Mouse (Mus musculus): ENCODE data around the gene Naa25. TPM values are rescaled to one million over a fixed set of nuclear protein-coding genes. Genes with fewer than 3 reads are reported as not detected.

Gene Naa25
- polyA plus RNA-seq, 1 experiment from 2014 or later = 41.8 TPM

GRCm38 (mm10) chr5:121398146-121398964 lies 619 bp downstream of the Naa25 start:
- H3K36me3 ChIP-seq = peaks cover 13% of the 10 kb centered on the region; the same call in 1 of the 2 replicates
- H3K4me2 ChIP-seq (replicated peaks) = peak overlapping the region; percentile 95
- H3K9me3 ChIP-seq = no peaks in the 10 kb centered on the region
- H3K27me3 ChIP-seq = no peaks in the 10 kb centered on the region
- H3K4me3 ChIP-seq = peak overlapping the region; percentile 67
- peaks cover 11% of the 10 kb centered on the region for H3K4me1 ChIP-seq
- no peak overlapping the region; the same call in 1 of the 2 replicates for H3K27ac ChIP-seq
- WGBS = under 1% methylated on average over 67 of the region's 67 CpGs
- peak overlapping the region; percentile 71 for H3K9ac ChIP-seq
- ATAC-seq (ENCODE audit: insufficient number of reproducible peaks, insufficient read depth, low FRiP score, low TSS enrichment) = peak; percentile 58

- 56% methylated on average over 9 of the region's 9 CpGs for WGBS
- no peak for ATAC-seq (ENCODE audit: insufficient number of reproducible peaks, insufficient read depth, low FRiP score, low TSS enrichment)
- Histone ChIP-seq H3K9ac (peak overlapping the region; percentile 71), H3K4me3 (peak overlapping the region; percentile 67), H3K4me2 (replicated peaks) (peak overlapping the region; percentile 95), H3K27me3 (no peaks in the 10 kb centered on the region), H3K27ac (no peak overlapping the region), H3K36me3 (peaks cover 13% of the 10 kb centered on the region; the same call in 1 of the 2 replicates), H3K9me3 (no peaks in the 10 kb centered on the region), H3K4me1 (peaks cover 11% of the 10 kb centered on the region)
These were observed 1.3 kb downstream of the Naa25 start for GRCm38 (mm10) chr5:121398965-121399462.

GRCm38 (mm10) chr5:121399540-121399939 lies 1.8 kb downstream of the Naa25 start:
- Histone ChIP-seq H3K27me3 (no peaks in the 10 kb centered on the region), H3K4me3 (peak overlapping the region; percentile 67; the same call in 1 of the 2 replicates), H3K27ac (no peak overlapping the region), H3K9me3 (no peaks in the 10 kb centered on the region), H3K4me2 (replicated peaks) (peak overlapping the region; percentile 95), H3K9ac (no peak overlapping the region), H3K36me3 (peaks cover 13% of the 10 kb centered on the region; the same call in 1 of the 2 replicates), H3K4me1 (peaks cover 11% of the 10 kb centered on the region)
- WGBS = 83% methylated on average over 5 of the region's 5 CpGs
- no peak for ATAC-seq (ENCODE audit: insufficient number of reproducible peaks, insufficient read depth, low FRiP score, low TSS enrichment)

GRCm38 (mm10) chr5:121400064-121400463 lies 2.3 kb downstream of the Naa25 start:
- no peak overlapping the region for H3K9ac ChIP-seq
- peaks cover 13% of the 10 kb centered on the region; the same call in 1 of the 2 replicates for H3K36me3 ChIP-seq
- H3K27ac ChIP-seq = no peak overlapping the region
- WGBS = 61% methylated on average over 5 of the region's 5 CpGs
- H3K4me3 ChIP-seq = no peak overlapping the region
- no peak overlapping the region for H3K4me2 ChIP-seq (replicated peaks)
- H3K4me1 ChIP-seq = peaks cover 11% of the 10 kb centered on the region
- no peaks in the 10 kb centered on the region for H3K9me3 ChIP-seq
- no peaks in the 10 kb centered on the region for H3K27me3 ChIP-seq
- ATAC-seq (ENCODE audit: insufficient number of reproducible peaks, insufficient read depth, low FRiP score, low TSS enrichment) = no peak

- ATAC-seq (ENCODE audit: insufficient number of reproducible peaks, insufficient read depth, low FRiP score, low TSS enrichment) = no peak
- no peaks in the 10 kb centered on the region for H3K9me3 ChIP-seq
- no peak overlapping the region for H3K4me3 ChIP-seq
- H3K4me1 ChIP-seq = peaks cover 11% of the 10 kb centered on the region
- H3K27ac ChIP-seq = no peak overlapping the region
- H3K4me2 ChIP-seq (replicated peaks) = no peak overlapping the region
- no peak overlapping the region for H3K9ac ChIP-seq
- WGBS = 82% methylated on average over 5 of the region's 5 CpGs
- H3K36me3 ChIP-seq = peaks cover 17% of the 10 kb centered on the region; the same call in 1 of the 2 replicates
- no peaks in the 10 kb centered on the region for H3K27me3 ChIP-seq
These were observed 3.1 kb downstream of the Naa25 start for GRCm38 (mm10) chr5:121400849-121401248.

GRCm38 (mm10) chr5:121407856-121408255 lies 10.1 kb downstream of the Naa25 start:
- no peak overlapping the region for H3K4me2 ChIP-seq (replicated peaks)
- no peaks in the 10 kb centered on the region for H3K27me3 ChIP-seq
- H3K36me3 ChIP-seq = peaks cover 50% of the 10 kb centered on the region

GRCm38 (mm10) chr5:121410975-121411374 lies 13.2 kb downstream of the Naa25 start:
- Histone ChIP-seq H3K4me2 (replicated peaks) (no peak overlapping the region), H3K27me3 (no peaks in the 10 kb centered on the region), H3K36me3 (peaks cover 72% of the 10 kb centered on the region), H3K9ac (no peak overlapping the region), H3K4me3 (no peak overlapping the region), H3K9me3 (no peaks in the 10 kb centered on the region), H3K4me1 (no peaks in the 10 kb centered on the region), H3K27ac (no peak overlapping the region)
- no peak for ATAC-seq (ENCODE audit: insufficient number of reproducible peaks, insufficient read depth, low FRiP score, low TSS enrichment)
- 90% methylated on average over 4 of the region's 4 CpGs for WGBS

More at GRCm38 (mm10) chr5:121407856-121408255, 10.1 kb downstream of the Naa25 start:
- Histone ChIP-seq H3K4me1 (no peaks in the 10 kb centered on the region), H3K27ac (no peak overlapping the region), H3K4me3 (no peak overlapping the region), H3K9me3 (no peaks in the 10 kb centered on the region), H3K9ac (no peak overlapping the region)
- 88% methylated on average over 8 of the region's 8 CpGs for WGBS
- no peak for ATAC-seq (ENCODE audit: insufficient number of reproducible peaks, insufficient read depth, low FRiP score, low TSS enrichment)

GRCm38 (mm10) chr5:121420721-121421120 lies 23.0 kb downstream of the Naa25 start:
- Histone ChIP-seq H3K27me3 (no peaks in the 10 kb centered on the region), H3K9me3 (no peaks in the 10 kb centered on the region), H3K36me3 (peaks cover 95% of the 10 kb centered on the region), H3K9ac (no peak overlapping the region), H3K27ac (no peak overlapping the region), H3K4me1 (no peaks in the 10 kb centered on the region), H3K4me3 (no peak overlapping the region), H3K4me2 (replicated peaks) (no peak overlapping the region)
- 94% methylated on average over 9 of the region's 9 CpGs for WGBS
- no peak for ATAC-seq (ENCODE audit: insufficient number of reproducible peaks, insufficient read depth, low FRiP score, low TSS enrichment)

- Histone ChIP-seq H3K36me3 (peaks cover 96% of the 10 kb centered on the region), H3K27me3 (no peaks in the 10 kb centered on the region), H3K27ac (no peak overlapping the region), H3K9ac (no peak overlapping the region), H3K4me1 (no peaks in the 10 kb centered on the region), H3K9me3 (no peaks in the 10 kb centered on the region), H3K4me3 (no peak overlapping the region), H3K4me2 (replicated peaks) (no peak overlapping the region)
- ATAC-seq (ENCODE audit: insufficient number of reproducible peaks, insufficient read depth, low FRiP score, low TSS enrichment) = no peak
- WGBS = 94% methylated on average over 6 of the region's 6 CpGs
These were observed 25.1 kb downstream of the Naa25 start for GRCm38 (mm10) chr5:121422787-121423186.

- H3K9ac ChIP-seq = no peak overlapping the region
- H3K4me1 ChIP-seq = no peaks in the 10 kb centered on the region
- H3K4me3 ChIP-seq = no peak overlapping the region
- H3K27me3 ChIP-seq = no peaks in the 10 kb centered on the region
- no peak for ATAC-seq (ENCODE audit: insufficient number of reproducible peaks, insufficient read depth, low FRiP score, low TSS enrichment)
- no peak overlapping the region for H3K27ac ChIP-seq
- 73% methylated on average over 10 of the region's 10 CpGs for WGBS
- H3K4me2 ChIP-seq (replicated peaks) = no peak overlapping the region
- no peaks in the 10 kb centered on the region for H3K9me3 ChIP-seq
- H3K36me3 ChIP-seq = peaks cover 96% of the 10 kb centered on the region
These were observed 25.6 kb downstream of the Naa25 start for GRCm38 (mm10) chr5:121423297-121423696.

GRCm38 (mm10) chr5:121428954-121429353 lies 31.2 kb downstream of the Naa25 start:
- 87% methylated on average over 3 of the region's 3 CpGs for WGBS

GRCm38 (mm10) chr5:121438131-121438530 lies 40.4 kb downstream of the Naa25 start:
- WGBS = 91% methylated on average over 5 of the region's 5 CpGs

More at GRCm38 (mm10) chr5:121428954-121429353, 31.2 kb downstream of the Naa25 start:
- Histone ChIP-seq H3K4me1 (no peaks in the 10 kb centered on the region), H3K4me3 (no peak overlapping the region), H3K27ac (no peak overlapping the region), H3K4me2 (replicated peaks) (no peak overlapping the region), H3K36me3 (peaks cover 96% of the 10 kb centered on the region), H3K9ac (no peak overlapping the region), H3K27me3 (no peaks in the 10 kb centered on the region), H3K9me3 (no peaks in the 10 kb centered on the region)
- no peak for ATAC-seq (ENCODE audit: insufficient number of reproducible peaks, insufficient read depth, low FRiP score, low TSS enrichment)

More at GRCm38 (mm10) chr5:121438131-121438530, 40.4 kb downstream of the Naa25 start:
- no peaks in the 10 kb centered on the region for H3K4me1 ChIP-seq
- no peak for ATAC-seq (ENCODE audit: insufficient number of reproducible peaks, insufficient read depth, low FRiP score, low TSS enrichment)
- H3K36me3 ChIP-seq = peaks cover 83% of the 10 kb centered on the region
- H3K9ac ChIP-seq = no peak overlapping the region
- H3K9me3 ChIP-seq = no peaks in the 10 kb centered on the region
- H3K4me3 ChIP-seq = no peak overlapping the region
- no peak overlapping the region for H3K4me2 ChIP-seq (replicated peaks)
- H3K27me3 ChIP-seq = no peaks in the 10 kb centered on the region
- no peak overlapping the region for H3K27ac ChIP-seq
